Mouse (Mus musculus) small intestine, adult 2 months (tissue): ENCODE results near the gene Tradd.

Experiments used
- CTCF ChIP-seq: fragments of 200-500 bp; IDR thresholded peaks from 2 replicates; pipeline ENCODE4 v1.5.1; 2012; ENCODE audit warnings: low read depth, mild to moderate bottlenecking, control low read depth, inconsistent platforms, low read length, moderate library complexity, mixed read lengths; ENCODE audit not compliant: insufficient replicate concordance, insufficient read length; ENCODE audit errors: extremely low read depth
- POLR2A ChIP-seq: fragments of 200-500 bp; IDR thresholded peaks from 2 replicates; pipeline ENCODE4 v1.6.1; 2012; ENCODE audit warnings: low read depth, mild to moderate bottlenecking, control low read depth, inconsistent platforms, low read length, moderate library complexity

GRCm38 (mm10) chr8:105303874-105304273 is 39.5 kb upstream of the Tradd start:
- TF ChIP-seq POLR2A (no peak), CTCF (no peak)
